Mouse (Mus musculus) thymus, postnatal 14 days (tissue): Measurements from ENCODE around the gene Smarcad1.
A peak's percentile ranks its signal among the peaks of the same experiment; 100 is the strongest.

Experiments
- DNase-seq: peaks from one replicate; pipeline ENCODE4 v3.0.0; 2021

Smarcad1 gene

DNA sequence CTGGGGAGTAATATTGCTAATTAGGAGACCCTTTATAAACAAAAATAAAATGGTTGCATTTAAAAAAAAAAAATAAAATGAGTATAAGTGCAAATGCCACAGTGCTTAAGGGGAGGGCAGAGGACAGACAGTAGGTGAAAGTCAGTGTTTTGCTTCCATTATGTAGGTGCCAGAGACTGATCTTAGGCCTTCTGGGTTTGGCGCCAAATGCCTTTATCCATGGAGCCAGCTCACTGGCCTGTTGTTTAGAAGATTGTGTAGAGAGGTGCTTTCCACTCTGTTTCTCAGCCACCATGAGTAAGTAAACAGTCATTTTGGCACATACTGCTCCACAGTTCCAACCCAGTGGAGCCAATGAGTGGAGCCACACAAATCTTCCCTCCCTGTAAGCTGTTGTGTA is 75.2 kb downstream of the Smarcad1 start:
- no peak for DNase-seq

GRCm38 (mm10) chr6:65126074-65126726 is 83.8 kb downstream of the Smarcad1 start:
- peak; percentile 48 for DNase-seq

GRCm38 (mm10) chr6:65132376-65132775 is 90.0 kb downstream of the Smarcad1 start:
- no peak for DNase-seq

DNA sequence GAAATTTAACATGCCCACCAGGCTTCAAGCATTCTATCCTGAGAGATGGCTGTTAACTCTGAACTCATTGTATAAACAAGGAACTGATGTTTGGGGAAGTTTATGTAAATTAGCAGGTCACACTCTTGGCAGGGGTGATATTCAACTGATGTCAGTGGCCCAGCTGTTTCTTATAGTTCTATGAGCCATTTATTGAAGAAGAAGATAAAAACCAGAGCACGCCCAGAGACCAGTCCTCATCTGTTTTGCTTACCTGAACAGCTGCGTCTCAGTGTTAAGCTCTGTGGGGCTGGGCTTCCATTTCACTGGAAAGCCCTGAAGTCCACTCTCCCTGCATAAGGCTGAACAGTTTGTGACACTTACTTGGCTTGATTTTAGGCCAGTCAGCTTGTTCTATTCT is 95.4 kb downstream of the Smarcad1 start:
- no peak for DNase-seq

GRCm38 (mm10) chr6:65138243-65138642 is 95.9 kb downstream of the Smarcad1 start:
- DNase-seq, result no peak

- no peak for DNase-seq
These were observed 97.8 kb downstream of the Smarcad1 start for GRCm38 (mm10) chr6:65140082-65140749.

DNA sequence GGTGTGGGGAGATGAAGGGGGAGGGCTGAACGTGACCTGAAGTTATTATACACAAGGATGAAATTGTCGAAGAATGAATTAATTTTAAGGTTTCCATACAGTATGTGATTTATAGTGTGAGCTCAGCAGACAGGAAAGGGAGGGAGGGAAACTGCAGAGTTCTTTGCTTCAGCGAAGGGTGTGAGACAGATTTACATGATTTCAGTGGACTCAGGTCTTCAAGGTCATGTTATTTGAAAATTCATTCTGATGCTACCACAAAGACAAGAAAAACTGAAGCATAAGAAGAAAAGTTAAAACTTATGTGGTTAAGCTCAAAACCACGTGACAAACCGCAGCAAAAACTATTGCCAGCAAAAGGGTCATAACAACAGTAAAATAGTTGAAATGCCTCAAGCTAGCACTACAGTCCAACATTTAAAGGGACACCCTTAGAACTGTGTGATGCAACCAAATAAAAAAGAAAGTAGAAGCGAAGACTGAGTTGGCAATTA is 98.4 kb downstream of the Smarcad1 start:
- no peak for DNase-seq

- DNase-seq, result no peak
These were observed 99.9 kb downstream of the Smarcad1 start for GRCm38 (mm10) chr6:65142316-65142715.

DNA sequence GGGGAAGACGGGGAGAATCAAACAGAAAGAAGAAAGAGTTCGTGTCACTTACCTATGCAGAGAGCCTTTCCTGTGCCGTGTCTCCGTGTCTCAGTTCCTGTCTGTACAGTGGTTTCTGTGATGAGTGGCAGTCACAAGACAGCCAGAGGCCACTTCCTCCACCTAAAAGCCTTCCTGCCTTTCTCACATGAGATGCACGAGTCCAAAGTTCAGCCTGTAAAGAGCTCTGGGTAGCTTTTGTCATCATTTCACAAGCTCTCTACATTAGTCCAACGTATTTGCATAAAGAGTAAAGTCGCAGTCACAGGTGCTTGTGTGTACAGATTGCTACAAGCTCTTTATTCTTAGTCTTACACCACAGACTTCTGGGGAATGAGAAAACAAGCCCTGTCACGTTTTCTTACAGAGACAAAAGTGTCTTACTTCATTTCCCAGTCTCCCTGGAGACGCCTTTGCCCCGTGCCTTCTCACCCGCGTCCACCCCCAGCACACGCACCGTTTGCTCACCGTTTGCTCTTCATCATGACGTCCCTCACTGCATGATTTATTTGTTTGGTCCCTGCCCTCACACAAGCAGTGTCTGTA is 102.3 kb downstream of the Smarcad1 start, which contains the start of gene Hpgds:
Hpgds (minus strand) TSS at position 288 of the 585 bp plus-strand sequence.
- peak; percentile 58 for DNase-seq

GRCm38 (mm10) chr6:65146363-65146762 is 104.0 kb downstream of the Smarcad1 start:
- DNase-seq, result no peak

DNA sequence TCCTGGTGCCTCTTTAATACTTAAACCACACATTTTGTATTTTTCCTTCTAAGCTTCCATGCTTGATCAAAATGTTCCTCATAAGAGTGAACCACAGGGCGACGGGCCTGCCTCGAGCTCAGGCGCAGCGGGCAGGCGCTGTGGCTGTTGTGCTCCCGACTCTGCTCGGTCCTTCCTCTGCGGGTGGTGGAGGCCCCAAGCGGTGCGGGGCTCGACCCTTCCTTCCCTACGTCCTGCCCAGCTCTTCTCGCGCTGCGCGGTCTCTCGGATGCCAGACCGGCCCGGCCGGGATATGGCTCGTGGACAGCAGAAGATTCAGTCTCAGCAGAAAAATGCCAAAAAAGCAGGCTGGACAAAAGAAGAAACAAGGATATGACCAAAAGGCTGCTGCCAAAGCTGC is 108.3 kb downstream of the Smarcad1 start:
- no peak for DNase-seq

DNA sequence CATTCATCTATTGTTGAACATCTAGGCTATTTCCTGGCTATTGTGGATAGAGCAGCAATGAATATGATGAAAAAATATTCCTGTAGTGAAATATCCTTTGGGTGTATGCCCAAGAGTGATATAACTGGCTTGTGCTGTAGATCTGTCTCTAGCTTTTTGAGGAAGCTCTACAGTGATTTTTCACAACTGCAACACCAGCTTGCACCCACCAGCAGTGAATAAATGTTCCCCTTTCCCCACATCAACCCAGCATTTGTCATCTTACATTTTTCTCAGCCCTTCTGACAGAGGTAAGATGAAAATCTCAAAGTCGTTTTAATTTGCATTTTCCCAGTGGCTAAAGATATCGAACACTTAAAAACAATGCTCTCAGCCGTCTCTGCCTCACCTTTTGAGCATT is 111.2 kb downstream of the Smarcad1 start:
- no peak for DNase-seq

DNA sequence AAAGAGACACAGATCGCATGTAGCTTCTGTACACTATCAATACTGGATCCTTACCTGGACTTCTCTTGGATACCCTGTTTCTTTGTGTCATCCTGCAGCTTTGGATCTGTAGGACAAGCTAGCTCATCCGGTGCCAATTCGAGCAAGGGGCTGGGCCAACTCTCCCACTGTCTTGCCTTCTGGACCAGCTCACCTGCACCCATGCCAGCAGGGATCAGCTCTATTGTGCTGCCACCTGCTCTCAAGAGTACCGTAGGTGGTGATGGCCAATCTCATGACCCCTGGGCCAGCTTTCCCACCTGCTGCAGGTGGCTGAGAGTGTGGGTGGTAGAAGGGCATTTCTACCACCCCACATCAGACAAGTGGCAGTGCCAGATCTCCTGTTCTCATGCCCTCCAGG is 114.7 kb downstream of the Smarcad1 start:
- no peak for DNase-seq

GRCm38 (mm10) chr6:65159381-65159942 is 117.1 kb downstream of the Smarcad1 start:
- DNase-seq, result no peak

DNA sequence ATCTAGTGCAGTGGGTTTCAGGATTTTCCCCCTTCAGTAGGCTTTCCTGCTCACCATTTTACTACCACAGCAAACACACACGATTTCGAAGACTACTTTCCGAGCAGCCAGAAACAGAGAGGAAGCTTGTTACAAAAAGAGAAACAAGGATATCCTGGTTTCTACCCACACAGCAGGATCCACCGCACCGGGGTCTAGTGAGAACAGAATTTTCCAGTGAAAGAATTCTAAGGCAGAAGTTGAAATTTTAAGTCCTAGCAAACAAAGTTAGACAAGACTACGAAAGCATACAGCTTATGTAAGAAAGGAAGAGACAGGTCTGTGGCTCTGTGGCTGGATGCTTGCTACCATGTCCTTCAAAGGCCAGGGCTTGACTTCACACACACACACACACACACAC is 121.8 kb downstream of the Smarcad1 start:
- no peak for DNase-seq

GRCm38 (mm10) chr6:65164977-65165376 is 122.6 kb downstream of the Smarcad1 start:
- no peak for DNase-seq
